Mouse (Mus musculus) kidney, postnatal 25 days (tissue): ENCODE results near the gene Trim44.

ENCODE experiments used
- DNase-seq, 2 experiments: peaks; one replicate each; pipeline ENCODE4 v3.0.0; 2021; ENCODE audit warnings: mixed read lengths in 2 of 2

Gene Trim44

GRCm38 (mm10) chr2:102279779-102280178, 127.8 kb downstream of the Trim44 start:
- no peak for DNase-seq

- DNase-seq, result no peak
These were observed 129.7 kb downstream of the Trim44 start for GRCm38 (mm10) chr2:102277946-102278345.

GRCm38 (mm10) chr2:102273280-102273679, 134.3 kb downstream of the Trim44 start:
- no peak for DNase-seq

- DNase-seq, result no peak
These were observed 139.9 kb downstream of the Trim44 start for GRCm38 (mm10) chr2:102267582-102268339.

GRCm38 (mm10) chr2:102266911-102267310, 140.7 kb downstream of the Trim44 start:
- DNase-seq, result no peak

- DNase-seq, result peak; percentile 24 to 67
These were observed 148.5 kb downstream of the Trim44 start for GRCm38 (mm10) chr2:102259139-102259538.

GRCm38 (mm10) chr2:102258682-102259081, 148.9 kb downstream of the Trim44 start:
- no peak for DNase-seq

GRCm38 (mm10) chr2:102257964-102258605, 149.5 kb downstream of the Trim44 start:
- peak; percentile 15 to 43 for DNase-seq

GRCm38 (mm10) chr2:102256591-102257335, 150.9 kb downstream of the Trim44 start:
- no peak for DNase-seq

- no peak for DNase-seq
These were observed 151.5 kb downstream of the Trim44 start for GRCm38 (mm10) chr2:102256100-102256499.

- no peak for DNase-seq
These were observed 154.4 kb downstream of the Trim44 start for GRCm38 (mm10) chr2:102253204-102253603.

- DNase-seq, result no peak
These were observed 155.0 kb downstream of the Trim44 start for GRCm38 (mm10) chr2:102252651-102253050.
